Mouse (Mus musculus) MEL (cell line): ENCODE results near the gene Mfsd2a.

Source experiments
- CTCF ChIP-seq, 3 experiments: IDR thresholded peaks in 2 of 3; conservative IDR thresholded peaks in 1 of 3; 2 replicates each; pipeline ENCODE4 v1.5.1; 2011 to 2012; ENCODE audit warnings: low read length in 3 of 3, low read depth in 2 of 3, mild to moderate bottlenecking in 2 of 3, improper control_type of control experiment in 1 of 3, inconsistent platforms in 1 of 3, mixed read lengths in 1 of 3, moderate library complexity in 1 of 3; ENCODE audit not compliant: control insufficient read depth in 1 of 3, insufficient read depth in 1 of 3, poor library complexity in 1 of 3, severe bottlenecking in 1 of 3
- E2F4 ChIP-seq: IDR thresholded peaks from 2 replicates; pipeline ENCODE4 v1.6.1; 2011; ENCODE audit warnings: low read depth, low read length, improper control_type of control experiment, borderline replicate concordance
- NELFE ChIP-seq: IDR thresholded peaks from 2 replicates; pipeline ENCODE4 v1.6.1; 2011; ENCODE audit warnings: low read depth, low read length, improper control_type of control experiment
- POLR2A ChIP-seq, 2 experiments: IDR thresholded peaks; 2 replicates each; pipeline ENCODE4 v1.6.1; 2011 to 2012; ENCODE audit warnings: low read length in 2 of 2, mild to moderate bottlenecking in 2 of 2, control low read depth in 1 of 2, improper control_type of control experiment in 1 of 2, low read depth in 1 of 2, moderate library complexity in 1 of 2; ENCODE audit not compliant: control insufficient read depth in 1 of 2, insufficient read depth in 1 of 2, poor library complexity in 1 of 2
- USF1 ChIP-seq: IDR thresholded peaks from 2 replicates; pipeline ENCODE4 v1.6.1; 2014; ENCODE audit warnings: low read depth, mild to moderate bottlenecking, inconsistent platforms, low read length, improper control_type of control experiment, moderate library complexity

- TF ChIP-seq USF1 (no peak), E2F4 (no peak), CTCF (IDR thresholded peaks at IDR 0.05 in 2 of 3, conservative IDR thresholded peaks at IDR 0.05 in 1 of 3; ENCODE audit: control insufficient read depth in 1 of 3, insufficient read depth in 1 of 3, low read depth in 2 of 3, low read length in 3 of 3, poor library complexity in 1 of 3, severe bottlenecking in 1 of 3) (peak; percentile 77 to 94 (median 86)), NELFE (no peak), POLR2A (IDR thresholded peaks at IDR 0.05; ENCODE audit: control insufficient read depth in 1 of 2, insufficient read depth in 1 of 2, low read depth in 1 of 2, low read length in 2 of 2, poor library complexity in 1 of 2) (no peak)
These were observed 50.4 kb downstream of the Mfsd2a start for GRCm38 (mm10) chr4:122910577-122910976.
